Mouse (Mus musculus) neural tube, embryonic 11.5 days (tissue): ENCODE measurements around the gene Haao. TPM values are rescaled to one million over a fixed set of nuclear protein-coding genes. Genes with fewer than 3 reads are reported as not detected.

Source experiments
- ATAC-seq: fragments of 200-750 bp; cut with Nextera tagmentation; 2 replicates; pipeline ENCODE4 v1.8.0; 2017; ENCODE audit warnings: moderate number of reproducible peaks, mild to moderate bottlenecking, moderate TSS enrichment, moderate library complexity; ENCODE audit not compliant: insufficient read depth, low FRiP score, low TSS enrichment
- DNase-seq: peaks from one replicate; pipeline ENCODE4 v3.0.0-alpha.2; 2015; ENCODE audit warnings: low spot score
- H3K27ac ChIP-seq: fragments of 300-500 bp; sonication (generic); 2 replicates; pipeline ENCODE4 v1.5.1; 2014; ENCODE audit warnings: low read depth, mild to moderate bottlenecking, low read length
- H3K27me3 ChIP-seq: fragments of 300-500 bp; sonication (generic); 2 replicates; pipeline ENCODE4 v1.6.1; 2014; ENCODE audit warnings: mild to moderate bottlenecking, low read length, mixed read lengths; ENCODE audit not compliant: control insufficient read depth, insufficient read depth
- H3K36me3 ChIP-seq: fragments of 300-500 bp; sonication (generic); 2 replicates; pipeline ENCODE4 v1.6.1; 2014; ENCODE audit warnings: mild to moderate bottlenecking, low read length, moderate library complexity, mixed read lengths; ENCODE audit not compliant: control insufficient read depth, insufficient read depth
- H3K4me1 ChIP-seq: fragments of 300-500 bp; sonication (generic); 2 replicates; pipeline ENCODE4 v1.6.1; 2014; ENCODE audit warnings: low read length, mixed read lengths; ENCODE audit not compliant: control insufficient read depth, insufficient read depth
- H3K4me2 ChIP-seq: fragments of 300-500 bp; sonication (generic); 2 replicates; pipeline ENCODE4 v1.6.1; 2014; ENCODE audit warnings: low read depth, mild to moderate bottlenecking, moderate library complexity
- H3K4me3 ChIP-seq: fragments of 300-500 bp; sonication (generic); 2 replicates; pipeline ENCODE4 v1.5.1; 2014; ENCODE audit warnings: low read depth, low read length
- H3K9ac ChIP-seq: fragments of 300-500 bp; sonication (generic); 2 replicates; pipeline ENCODE4 v1.6.1; 2014; ENCODE audit warnings: mild to moderate bottlenecking, low read length
- H3K9me3 ChIP-seq: fragments of 300-500 bp; sonication (generic); 2 replicates; pipeline ENCODE4 v1.6.1; 2016; ENCODE audit warnings: low read length; ENCODE audit not compliant: control insufficient read depth
- WGBS: fragments of 180-500 bp; shearing (Covaris S2); extraction: QIAGEN DNeasy Blood & Tissue Kit; methylation state at CpG from one replicate; pipeline ENCODE4 v1.1.7; 2014; 5-methylcytosine and 5-hydroxymethylcytosine counted together
- polyA plus RNA-seq: library from polyadenylated mRNA; unstranded; fragments of >200 nt; fragmentation: Nextera tagmentation; extraction: Ambion mirVana; gene quantifications from 2 replicates; pipeline ENCODE4 v1.2.1, GENCODE M21; 2014

Haao gene
- polyA plus RNA-seq, 1 experiment from 2014 or later = not detected

DNA sequence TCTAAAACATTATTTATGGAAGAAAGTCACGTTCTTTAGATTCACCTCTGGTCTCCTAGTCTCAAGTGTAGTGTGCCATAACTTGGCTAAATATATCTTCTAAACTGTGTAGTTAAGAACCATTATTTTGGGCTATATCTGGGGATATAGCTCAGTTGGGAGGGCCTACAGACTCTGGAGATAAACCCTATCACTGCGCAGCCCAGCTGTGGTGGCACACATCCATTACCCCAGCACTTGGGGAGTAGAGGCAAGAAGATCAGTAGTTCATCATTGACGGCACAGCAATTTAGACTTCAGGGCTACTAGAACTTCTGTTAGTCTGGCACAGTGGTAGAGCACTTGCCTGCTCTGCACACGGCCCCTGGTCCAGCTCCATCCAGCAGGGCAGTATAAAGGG is 34.7 kb downstream of the Haao start:
- H3K27me3 ChIP-seq = no peaks in the 10 kb centered on the region
- ATAC-seq (no peak), DNase-seq (no peak)
- no peaks in the 10 kb centered on the region for H3K4me1 ChIP-seq
- H3K27ac ChIP-seq = no peak overlapping the region
- whole genome bisulfite sequencing = 89% methylated on average over 4 of the region's 4 CpGs
- H3K36me3 ChIP-seq = no peaks in the 10 kb centered on the region
- H3K4me3 ChIP-seq = no peak overlapping the region
- no peaks in the 10 kb centered on the region for H3K9me3 ChIP-seq
- H3K4me2 ChIP-seq = no peak overlapping the region
- H3K9ac ChIP-seq = no peak overlapping the region

DNA sequence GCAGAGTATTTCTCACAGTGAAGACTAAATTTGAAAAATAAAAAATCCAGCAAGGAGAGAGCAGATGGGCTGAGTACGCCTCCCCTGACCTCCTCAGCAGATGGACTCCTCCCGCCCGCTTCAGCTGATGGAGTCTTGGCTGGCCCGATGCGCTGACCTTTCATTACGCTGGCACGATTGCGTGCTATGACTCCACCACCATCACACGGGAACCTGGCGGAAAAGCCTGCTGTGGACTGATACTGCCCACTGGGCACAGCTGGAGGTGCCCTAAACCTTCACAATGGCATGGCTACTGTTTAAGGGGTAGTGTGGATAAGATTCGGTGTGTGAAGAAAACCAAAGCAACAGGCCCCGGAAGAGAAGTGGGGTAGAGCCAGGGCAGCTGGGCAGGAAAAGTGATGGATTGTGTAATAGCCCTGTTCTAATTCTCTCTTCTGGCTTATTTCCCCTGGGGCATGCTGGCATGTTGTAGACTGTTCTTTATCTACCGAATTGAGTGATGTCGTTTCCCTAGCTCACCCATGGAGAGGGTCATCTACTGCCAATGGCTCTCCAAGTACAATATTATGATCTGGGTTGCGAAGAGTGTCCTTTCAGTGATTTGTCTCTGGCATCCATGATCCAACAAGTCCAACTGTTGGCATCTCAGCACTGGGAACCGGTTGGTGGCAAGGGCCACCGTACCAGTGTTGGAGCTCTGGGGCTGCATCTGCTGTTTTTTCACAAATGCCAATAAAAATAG is 35.4 kb downstream of the Haao start:
- Histone ChIP-seq H3K4me3 (no peak overlapping the region), H3K36me3 (no peaks in the 10 kb centered on the region), H3K4me1 (no peaks in the 10 kb centered on the region), H3K4me2 (no peak overlapping the region), H3K27me3 (no peaks in the 10 kb centered on the region), H3K27ac (no peak overlapping the region), H3K9me3 (no peaks in the 10 kb centered on the region), H3K9ac (no peak overlapping the region)
- no peak for DNase-seq
- WGBS = 78% methylated on average over 17 of the region's 17 CpGs
- ATAC-seq = no peak

DNA sequence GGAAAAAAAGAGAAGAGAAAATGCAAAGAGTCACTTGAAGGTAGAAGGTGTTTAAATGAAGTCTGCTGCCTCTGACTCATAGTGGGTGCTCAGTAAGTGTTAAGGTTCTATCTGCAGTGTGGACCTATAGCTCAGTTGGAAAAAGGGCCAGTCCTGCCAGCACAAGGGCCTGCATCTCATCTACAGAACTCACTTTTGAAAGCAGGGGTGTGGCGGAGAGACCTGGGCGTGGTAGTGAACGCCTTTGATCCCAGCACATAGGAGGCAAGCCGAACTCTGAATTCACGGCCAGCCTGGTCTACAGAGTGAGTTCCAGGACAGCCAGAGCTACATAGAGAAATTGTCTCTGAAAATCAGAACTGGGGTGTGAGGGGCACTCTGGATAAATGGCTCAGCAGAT is 37.5 kb downstream of the Haao start:
- WGBS = 90% methylated on average over 5 of the region's 5 CpGs
- Histone ChIP-seq H3K27me3 (no peaks in the 10 kb centered on the region), H3K4me3 (no peak overlapping the region), H3K9ac (no peak overlapping the region), H3K4me1 (no peaks in the 10 kb centered on the region), H3K27ac (no peak overlapping the region), H3K9me3 (no peaks in the 10 kb centered on the region), H3K36me3 (no peaks in the 10 kb centered on the region), H3K4me2 (no peak overlapping the region)
- no peak for DNase-seq
- ATAC-seq = no peak

DNA sequence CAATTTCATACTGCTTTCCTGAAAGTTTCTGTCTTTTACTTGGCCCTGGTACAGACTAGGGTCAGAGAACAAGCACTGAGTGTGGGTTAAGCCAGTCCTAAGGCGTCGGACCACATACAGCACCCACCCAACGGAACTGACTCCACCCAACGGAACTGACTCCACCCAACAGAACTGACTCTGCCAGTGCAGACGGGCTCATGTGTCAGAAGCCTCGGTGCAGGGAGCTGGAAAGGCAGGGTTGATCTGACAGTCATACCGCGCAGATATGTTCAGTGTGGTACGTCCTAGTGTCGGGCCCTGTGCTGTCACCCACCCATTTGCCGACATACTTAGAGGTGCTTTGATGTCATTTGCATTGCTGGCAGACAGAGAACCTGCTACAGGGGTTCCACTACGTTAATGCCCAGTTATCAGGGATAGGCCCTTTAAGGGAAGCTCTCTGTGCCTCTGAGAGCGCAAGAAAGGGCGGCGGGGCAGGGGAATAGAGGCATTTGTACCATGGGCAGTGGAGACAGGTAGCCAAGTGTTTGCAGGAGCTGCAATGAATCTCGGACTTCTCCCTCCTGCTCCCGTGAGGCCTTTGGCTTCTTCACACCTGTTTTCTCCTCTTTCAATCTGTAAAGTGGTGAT is 38.5 kb downstream of the Haao start:
- no peak overlapping the region for H3K27ac ChIP-seq
- no peaks in the 10 kb centered on the region for H3K27me3 ChIP-seq
- DNase-seq = no peak
- WGBS = 92% methylated on average over 17 of the region's 17 CpGs
- H3K9ac ChIP-seq = no peak overlapping the region
- H3K9me3 ChIP-seq = no peaks in the 10 kb centered on the region
- no peaks in the 10 kb centered on the region for H3K4me1 ChIP-seq
- H3K4me2 ChIP-seq = no peak overlapping the region
- no peak for ATAC-seq
- no peaks in the 10 kb centered on the region for H3K36me3 ChIP-seq
- no peak overlapping the region for H3K4me3 ChIP-seq

DNA sequence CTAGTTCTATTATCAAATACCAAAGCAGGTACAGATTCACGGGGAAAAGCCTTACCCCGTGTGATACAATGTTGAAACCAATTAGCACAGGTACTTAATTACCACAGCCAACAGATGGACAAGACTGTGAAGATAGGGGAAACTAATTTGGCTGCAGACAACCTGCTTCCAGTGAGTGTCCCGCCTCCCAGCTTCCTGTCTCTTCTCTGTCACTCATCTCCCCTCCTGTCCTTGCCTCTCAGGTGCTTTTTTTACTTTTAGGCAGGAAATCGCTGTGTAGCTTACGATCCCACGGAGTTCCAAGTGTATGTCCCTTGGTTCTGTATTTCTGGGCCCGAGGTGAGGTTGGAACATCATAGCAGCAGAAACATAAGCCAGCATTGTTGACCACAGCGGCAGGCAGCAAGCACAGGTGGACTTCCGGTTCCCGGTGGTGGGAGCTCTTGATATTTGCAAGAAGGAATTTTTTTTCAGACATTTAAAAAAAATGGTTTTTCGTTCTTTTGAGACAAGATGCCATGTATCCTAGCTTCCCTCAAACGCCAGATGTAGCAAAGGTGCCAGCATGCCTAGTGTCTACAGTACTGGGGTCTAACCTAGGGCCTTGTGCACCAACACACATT is 39.2 kb downstream of the Haao start:
- Histone ChIP-seq H3K4me2 (no peak overlapping the region), H3K27me3 (no peaks in the 10 kb centered on the region), H3K9me3 (no peaks in the 10 kb centered on the region), H3K36me3 (no peaks in the 10 kb centered on the region), H3K9ac (no peak overlapping the region), H3K27ac (no peak overlapping the region), H3K4me3 (no peak overlapping the region), H3K4me1 (no peaks in the 10 kb centered on the region)
- DNase-seq = no peak
- no peak for ATAC-seq
- 92% methylated on average over 12 of the region's 12 CpGs for WGBS

DNA sequence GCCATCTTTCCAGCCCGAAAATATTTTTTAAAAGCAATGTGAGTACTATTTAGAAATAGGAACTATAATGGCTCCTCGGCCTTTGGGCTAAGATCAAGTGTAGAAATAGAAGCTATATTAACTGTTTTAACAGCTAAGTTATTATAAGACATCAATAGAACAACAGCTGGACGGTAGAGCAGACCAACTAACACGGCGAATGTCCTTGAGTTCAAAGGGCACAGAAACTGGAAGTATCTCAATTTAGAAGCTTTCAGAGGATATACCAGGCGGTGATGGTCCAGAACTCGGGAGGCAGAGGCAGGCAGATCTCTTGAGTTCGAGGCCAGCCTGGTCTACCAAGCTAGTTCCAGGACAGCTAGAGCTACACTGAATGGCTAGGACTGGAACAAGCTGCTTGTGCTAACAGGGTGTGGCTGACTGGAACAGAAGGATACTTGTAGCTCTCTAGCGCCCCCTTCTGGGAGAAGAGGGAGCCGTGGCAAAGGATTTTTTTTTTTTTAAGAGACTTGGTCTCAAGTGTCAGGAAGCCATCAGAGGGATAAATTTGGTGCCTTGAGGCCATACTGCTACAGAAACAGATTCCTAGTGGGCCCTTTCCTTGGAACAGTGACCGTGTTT is 39.9 kb downstream of the Haao start:
- ATAC-seq = no peak

DNA sequence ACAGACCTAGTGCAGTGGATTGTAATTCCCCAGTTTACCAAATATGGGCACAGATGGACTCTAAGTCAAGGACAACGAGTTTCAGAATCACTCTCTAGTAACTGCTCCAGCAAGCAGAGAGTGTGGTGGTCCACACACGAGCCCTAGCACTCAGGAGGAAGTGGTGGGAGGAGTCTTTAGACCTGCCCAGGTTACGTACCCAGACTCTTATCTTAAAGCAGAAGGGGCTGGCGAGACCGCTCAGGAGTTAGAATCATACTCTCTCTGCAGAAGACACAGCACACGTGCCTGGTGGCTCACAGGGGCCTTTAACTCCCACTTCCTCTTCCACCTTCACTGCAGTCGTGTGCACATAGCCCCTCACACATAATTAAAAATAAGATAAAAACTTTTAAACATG is 40.4 kb downstream of the Haao start:
- H3K36me3 ChIP-seq = no peaks in the 10 kb centered on the region
- H3K27me3 ChIP-seq = no peaks in the 10 kb centered on the region
- WGBS = 79% methylated on average over 7 of the region's 7 CpGs
- H3K27ac ChIP-seq = no peak overlapping the region
- DNase-seq (no peak), ATAC-seq (no peak)
- no peak overlapping the region for H3K4me3 ChIP-seq
- no peaks in the 10 kb centered on the region for H3K9me3 ChIP-seq
- no peak overlapping the region for H3K4me2 ChIP-seq
- H3K9ac ChIP-seq = no peak overlapping the region
- H3K4me1 ChIP-seq = no peaks in the 10 kb centered on the region

More for the DNA sequence above, 39.9 kb downstream of the Haao start:
- WGBS = 71% methylated on average over 11 of the region's 11 CpGs
- H3K9ac ChIP-seq = no peak overlapping the region
- no peaks in the 10 kb centered on the region for H3K4me1 ChIP-seq
- H3K27ac ChIP-seq = no peak overlapping the region
- no peaks in the 10 kb centered on the region for H3K36me3 ChIP-seq
- no peak overlapping the region for H3K4me2 ChIP-seq
- no peaks in the 10 kb centered on the region for H3K27me3 ChIP-seq
- H3K9me3 ChIP-seq = no peaks in the 10 kb centered on the region
- DNase-seq = peak; percentile 71
- H3K4me3 ChIP-seq = no peak overlapping the region

DNA sequence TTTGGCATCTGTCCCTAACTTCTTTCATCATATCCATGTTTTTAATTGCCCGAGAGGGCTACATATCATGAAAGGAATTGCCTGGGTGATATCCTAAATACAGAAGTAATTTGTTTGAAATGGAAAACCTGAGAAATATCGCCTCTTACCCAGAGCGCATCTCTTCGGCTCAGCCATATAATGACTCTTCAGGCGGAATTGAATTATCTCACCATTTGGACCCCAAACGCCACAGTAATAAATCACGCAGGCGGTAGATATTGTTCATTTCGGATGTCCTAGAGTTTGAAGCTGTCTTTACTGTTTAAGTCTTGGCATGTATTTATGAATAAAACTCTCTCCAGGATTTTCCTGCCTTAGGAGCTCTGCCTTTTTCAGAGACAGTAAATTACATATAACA is 42.7 kb downstream of the Haao start:
- ATAC-seq (no peak), DNase-seq (no peak)
- WGBS = 81% methylated on average over 9 of the region's 9 CpGs
- Histone ChIP-seq H3K4me3 (no peak overlapping the region), H3K27me3 (no peaks in the 10 kb centered on the region), H3K4me2 (no peak overlapping the region), H3K9me3 (no peaks in the 10 kb centered on the region), H3K36me3 (no peaks in the 10 kb centered on the region), H3K4me1 (no peaks in the 10 kb centered on the region), H3K9ac (no peak overlapping the region), H3K27ac (no peak overlapping the region)
